Mouse (Mus musculus) cerebellum, adult 9-11 months (tissue): ENCODE measurements around the gene Usp53.

Experiments used
- DNase-seq: peaks from one replicate; pipeline ENCODE4 v3.0.0; 2022

Gene Usp53

GRCm38 (mm10) chr3:122984249-122985182 is at the start of gene Usp53:
Gene Usp53, minus strand, starts transcription at chr3:122984510.
- DNase-seq, result peak; percentile 96

GRCm38 (mm10) chr3:123033804-123034203 is 49.5 kb upstream of the Usp53 start:
- DNase-seq, result no peak

- no peak for DNase-seq
Observed at GRCm38 (mm10) chr3:123025634-123026033, 41.3 kb upstream of the Usp53 start.

GRCm38 (mm10) chr3:123024496-123025234 is 40.4 kb upstream of the Usp53 start:
- DNase-seq, result no peak

GRCm38 (mm10) chr3:123018792-123019191 is 34.5 kb upstream of the Usp53 start:
- no peak for DNase-seq

GRCm38 (mm10) chr3:123013476-123013875 is 29.2 kb upstream of the Usp53 start:
- no peak for DNase-seq

- no peak for DNase-seq
Observed at GRCm38 (mm10) chr3:123009417-123009816, 25.1 kb upstream of the Usp53 start.

GRCm38 (mm10) chr3:123007386-123007785 is 23.1 kb upstream of the Usp53 start:
- no peak for DNase-seq

GRCm38 (mm10) chr3:123001053-123001452 is 16.7 kb upstream of the Usp53 start:
- no peak for DNase-seq

- no peak for DNase-seq
Observed at GRCm38 (mm10) chr3:122998511-122998910, 14.2 kb upstream of the Usp53 start.

GRCm38 (mm10) chr3:122996968-122997367 is 12.7 kb upstream of the Usp53 start:
- DNase-seq, result no peak

GRCm38 (mm10) chr3:122986906-122987305 is 2.6 kb upstream of the Usp53 start:
- no peak for DNase-seq

- no peak for DNase-seq
Observed at GRCm38 (mm10) chr3:122986386-122986785, 2.1 kb upstream of the Usp53 start.

GRCm38 (mm10) chr3:122985183-122985944 is 1.1 kb upstream of the Usp53 start:
- DNase-seq, result peak; percentile 38

GRCm38 (mm10) chr3:122983849-122984248 is 461 bp downstream of the Usp53 start:
- DNase-seq, result no peak

- DNase-seq, result no peak
Observed at GRCm38 (mm10) chr3:122975964-122976363, 8.3 kb downstream of the Usp53 start.

GRCm38 (mm10) chr3:122975363-122975762 is 8.9 kb downstream of the Usp53 start:
- no peak for DNase-seq

- no peak for DNase-seq
Observed at GRCm38 (mm10) chr3:122974833-122975232, 9.5 kb downstream of the Usp53 start.

- DNase-seq, result no peak
Observed at GRCm38 (mm10) chr3:122972126-122972822, 12.0 kb downstream of the Usp53 start.

- DNase-seq, result no peak
Observed at GRCm38 (mm10) chr3:122968391-122968790, 15.9 kb downstream of the Usp53 start.

GRCm38 (mm10) chr3:122964301-122964700 is 20.0 kb downstream of the Usp53 start:
- no peak for DNase-seq

- no peak for DNase-seq
Observed at GRCm38 (mm10) chr3:122950129-122950528, 34.2 kb downstream of the Usp53 start.
